Mouse (Mus musculus): Measurements from ENCODE around the gene Tas1r3.

DNA sequence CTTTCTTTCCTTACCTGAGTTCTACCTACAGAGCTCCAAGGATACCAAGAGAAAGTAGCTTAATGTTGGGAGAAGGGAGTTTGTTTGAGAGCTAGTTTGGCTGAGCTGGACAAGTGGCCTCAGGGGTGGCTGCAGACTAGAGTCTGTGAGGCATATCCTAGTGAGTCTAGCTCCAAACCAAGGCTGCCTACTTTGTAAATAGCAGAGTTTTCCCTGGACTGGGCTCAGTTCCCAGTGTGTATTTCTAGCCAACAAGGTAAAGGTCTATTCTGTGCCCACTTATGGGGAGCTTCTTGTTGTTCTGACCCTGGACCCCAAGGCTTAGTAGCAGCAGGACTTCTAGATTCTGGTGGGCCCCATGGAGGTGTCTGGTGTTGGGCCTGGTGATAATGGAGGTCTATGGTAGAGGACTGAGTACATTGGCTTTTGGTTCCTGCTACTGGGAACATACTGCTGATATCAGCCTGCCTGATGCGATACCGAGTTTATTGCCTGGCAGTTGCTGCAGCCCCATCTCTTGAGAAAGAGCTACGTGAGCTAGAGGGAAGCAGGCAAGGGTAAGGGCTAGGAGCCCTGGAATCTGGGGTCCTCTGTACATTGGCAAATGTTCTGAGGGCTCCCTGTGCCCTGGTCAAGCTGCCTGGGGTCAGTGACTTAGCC is 13.2 kb downstream of the Tas1r3 start:
- TF ChIP-seq POLR2A (IDR thresholded peaks at IDR 0.05; ENCODE audit: low read depth, low read length) (no peak), CTCF (IDR thresholded peaks at IDR 0.05; ENCODE audit: borderline replicate concordance, insufficient read depth, low read length) (no peak)

All from embryonic fibroblast, embryonic 13.5 days (primary cell).